Mouse (Mus musculus): ENCODE results near the gene Ube2n. TPM values are rescaled to one million over a fixed set of nuclear protein-coding genes. Genes with fewer than 3 reads are reported as not detected.

Ube2n gene
- polyA plus RNA-seq, 1 experiment from 2014 or later = 371 TPM

DNA sequence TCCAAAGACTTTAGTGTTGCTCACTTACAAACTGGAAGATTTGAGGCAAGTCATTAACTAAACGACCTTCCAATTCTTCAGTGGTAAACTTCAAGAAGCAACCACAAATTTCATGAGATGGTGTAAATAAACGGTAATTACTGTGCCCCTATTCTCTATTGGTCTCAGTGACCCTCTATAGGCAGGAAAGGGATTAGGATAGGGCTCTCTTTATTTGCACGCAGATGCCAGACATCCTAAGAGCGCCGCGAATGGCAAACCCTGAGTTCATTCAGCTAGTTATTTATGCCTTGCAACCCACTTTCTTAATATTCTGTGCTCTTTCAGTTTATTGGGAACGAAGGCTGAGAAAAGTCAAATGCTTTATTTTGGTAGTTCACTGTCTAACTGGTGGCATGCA is 13.9 kb upstream of the Ube2n start:
- WGBS = 5% methylated on average over 7 of the region's 7 CpGs
- Histone ChIP-seq H3K4me1 (replicated peaks; ENCODE audit: control insufficient read depth, insufficient read depth, low read length) (peaks cover 10% of the 10 kb centered on the region), H3K4me3 (replicated peaks; ENCODE audit: low read length) (peak overlapping the region; percentile 85), H3K9me3 (ENCODE audit: control insufficient read depth, low read length) (no peaks in the 10 kb centered on the region), H3K9ac (peak overlapping the region; percentile 79), H3K27me3 (ENCODE audit: control insufficient read depth, insufficient read depth, low read length) (no peaks in the 10 kb centered on the region), H3K4me2 (replicated peaks) (peak overlapping the region; percentile 72), H3K36me3 (replicated peaks; ENCODE audit: control insufficient read depth, insufficient read depth) (peaks cover 15% of the 10 kb centered on the region), H3K27ac (peak overlapping the region; percentile 93)
- ATAC-seq (ENCODE audit: low FRiP score) = no peak
- no peak for DNase-seq (ENCODE audit: low spot score)

DNA sequence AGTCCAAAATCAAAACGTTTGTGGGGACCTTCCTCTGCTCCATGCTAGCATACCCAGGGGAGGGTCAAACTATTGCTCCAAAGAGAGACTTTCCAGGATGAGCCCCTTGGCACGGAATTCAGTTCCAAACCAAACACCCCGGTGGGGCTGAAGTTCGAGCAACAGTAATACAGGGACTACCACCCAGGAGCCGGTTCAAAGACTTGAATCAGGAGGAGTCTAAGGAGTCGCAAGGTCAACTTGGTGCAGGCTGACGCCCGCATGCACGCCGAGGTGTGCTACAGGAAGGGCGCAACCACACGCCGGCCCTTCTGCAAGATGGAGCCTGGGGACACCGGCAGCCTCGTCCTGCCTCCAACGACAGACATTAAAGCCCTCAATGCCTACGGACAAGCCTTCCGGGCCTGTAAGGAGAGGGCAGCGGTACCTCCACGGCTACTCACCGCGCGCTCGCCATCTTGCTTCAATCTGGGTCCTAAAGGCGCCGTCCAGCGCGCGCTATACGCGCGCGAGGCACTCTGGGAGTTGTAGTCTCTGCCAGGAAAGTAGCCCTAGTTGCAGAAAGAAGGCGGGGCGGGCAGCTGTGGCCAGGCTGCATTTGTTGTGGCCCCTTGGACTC is 13.4 kb upstream of the Ube2n start, which contains the start of gene Mrpl42:
TSS of gene Mrpl42 (minus strand) at position 478 of the 619 bp plus-strand sequence.
- 0% methylated on average over 35 of the region's 35 CpGs for WGBS
- peak; percentile 92 for DNase-seq (ENCODE audit: low spot score)
- Histone ChIP-seq H3K4me2 (replicated peaks) (peak within 1 kb of the TSS; percentile 72), H3K9me3 (ENCODE audit: control insufficient read depth, low read length) (no peaks in the 10 kb centered on the region), H3K27me3 (ENCODE audit: control insufficient read depth, insufficient read depth, low read length) (no peaks in the 10 kb centered on the region), H3K4me3 (replicated peaks; ENCODE audit: low read length) (peak within 1 kb of the TSS; percentile 85), H3K27ac (peak within 1 kb of the TSS; percentile 93), H3K9ac (peak within 1 kb of the TSS; percentile 79), H3K4me1 (replicated peaks; ENCODE audit: control insufficient read depth, insufficient read depth, low read length) (peaks cover 10% of the 10 kb centered on the region), H3K36me3 (replicated peaks; ENCODE audit: control insufficient read depth, insufficient read depth) (peaks cover 11% of the 10 kb centered on the region)
- peak; percentile 97 for ATAC-seq (ENCODE audit: low FRiP score)

DNA sequence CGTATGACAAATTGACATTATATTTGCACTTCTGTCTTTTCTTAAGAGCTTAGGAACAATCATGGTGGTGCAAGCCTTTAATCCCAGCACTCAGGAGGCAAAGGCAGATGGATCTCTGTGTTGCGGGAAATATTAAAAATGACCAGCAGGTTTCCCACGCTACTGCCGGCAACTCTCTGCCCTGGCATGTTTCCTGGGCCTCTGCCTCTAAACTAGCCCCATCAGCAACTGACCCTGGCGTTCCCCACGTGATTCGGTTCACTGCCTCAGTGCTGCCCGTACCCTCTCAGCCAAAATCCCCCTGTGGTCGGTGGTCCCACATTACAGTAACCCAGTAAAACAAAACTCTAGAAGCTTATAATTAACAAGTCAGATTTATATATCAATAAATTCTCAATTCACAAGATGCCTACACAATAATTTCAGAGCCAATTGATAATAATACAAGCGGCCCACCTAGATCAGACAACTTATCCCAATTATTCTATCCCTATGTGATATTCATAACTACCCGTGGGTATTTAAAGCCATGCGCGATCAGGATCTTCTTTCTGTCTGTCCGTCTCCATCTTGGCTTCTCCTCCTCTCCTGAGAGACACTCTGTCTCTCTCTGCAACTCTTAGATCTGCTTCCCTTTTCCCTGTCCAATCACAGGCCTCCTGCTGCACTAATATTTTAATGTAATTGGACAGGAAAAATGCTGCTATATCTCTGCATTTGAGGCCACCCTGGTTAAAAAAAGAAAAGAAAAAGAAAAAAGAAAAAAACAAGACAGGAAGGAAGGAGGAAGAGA is 11.3 kb upstream of the Ube2n start:
- WGBS = 89% methylated on average over 14 of the region's 14 CpGs
- no peak overlapping the region for H3K27ac ChIP-seq
- H3K9me3 ChIP-seq (ENCODE audit: control insufficient read depth, low read length) = no peaks in the 10 kb centered on the region
- no peak overlapping the region for H3K4me3 ChIP-seq (replicated peaks; ENCODE audit: low read length)
- H3K4me1 ChIP-seq (replicated peaks; ENCODE audit: control insufficient read depth, insufficient read depth, low read length) = peaks cover 10% of the 10 kb centered on the region
- DNase-seq (ENCODE audit: low spot score) = no peak
- H3K4me2 ChIP-seq (replicated peaks) = no peak overlapping the region
- H3K27me3 ChIP-seq (ENCODE audit: control insufficient read depth, insufficient read depth, low read length) = no peaks in the 10 kb centered on the region
- ATAC-seq (ENCODE audit: low FRiP score) = no peak
- no peak overlapping the region for H3K9ac ChIP-seq
- no peaks in the 10 kb centered on the region for H3K36me3 ChIP-seq (replicated peaks; ENCODE audit: control insufficient read depth, insufficient read depth)

DNA sequence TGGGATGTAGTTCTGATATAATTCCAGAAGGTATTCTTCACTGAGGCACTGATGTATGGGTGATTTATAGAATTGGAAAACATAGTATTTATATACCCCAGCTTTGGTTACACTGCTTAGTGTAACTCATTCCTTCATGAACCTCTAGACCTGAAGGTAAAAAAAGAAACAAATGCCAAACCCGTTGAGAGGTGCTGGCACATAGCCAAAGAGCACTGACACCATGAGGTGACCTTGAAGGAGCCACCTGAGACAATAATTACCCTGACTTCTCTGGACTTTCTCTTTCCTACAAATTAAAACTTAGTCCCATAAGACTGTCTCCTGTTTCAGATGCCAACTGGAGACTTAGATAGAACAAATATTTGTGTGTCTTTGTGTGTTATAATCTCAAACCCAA is 10.6 kb upstream of the Ube2n start:
- no peak for DNase-seq (ENCODE audit: low spot score)
- Histone ChIP-seq H3K4me2 (replicated peaks) (no peak overlapping the region), H3K9me3 (ENCODE audit: control insufficient read depth, low read length) (no peaks in the 10 kb centered on the region), H3K9ac (no peak overlapping the region), H3K36me3 (replicated peaks; ENCODE audit: control insufficient read depth, insufficient read depth) (no peaks in the 10 kb centered on the region), H3K27ac (no peak overlapping the region), H3K27me3 (ENCODE audit: control insufficient read depth, insufficient read depth, low read length) (no peaks in the 10 kb centered on the region), H3K4me3 (replicated peaks; ENCODE audit: low read length) (no peak overlapping the region), H3K4me1 (replicated peaks; ENCODE audit: control insufficient read depth, insufficient read depth, low read length) (peaks cover 10% of the 10 kb centered on the region)
- 58% methylated on average over 1 of the region's 1 CpGs for WGBS
- ATAC-seq (ENCODE audit: low FRiP score) = no peak

DNA sequence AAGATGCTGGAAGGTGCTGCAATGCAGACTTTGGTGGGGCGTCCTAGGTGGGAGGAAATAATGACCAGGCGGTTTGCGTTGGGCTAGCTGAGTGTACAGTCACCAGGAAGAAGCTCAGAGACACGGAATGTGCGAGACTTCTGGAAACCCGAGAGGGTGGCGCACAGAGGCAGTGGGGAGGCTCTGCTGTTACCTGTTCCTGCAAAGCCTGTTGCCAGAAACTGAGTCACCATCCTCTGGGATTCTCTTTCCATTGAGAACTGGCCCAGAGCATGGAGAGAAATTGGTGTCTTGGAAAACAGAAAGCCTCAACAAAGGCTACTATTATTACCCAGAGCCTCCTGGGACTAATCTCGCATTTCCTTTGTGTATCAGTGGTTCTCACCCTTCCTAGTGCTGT is 6.8 kb upstream of the Ube2n start:
- DNase-seq (ENCODE audit: low spot score) = no peak
- ATAC-seq (ENCODE audit: low FRiP score) = no peak
- 85% methylated on average over 8 of the region's 8 CpGs for WGBS
- Histone ChIP-seq H3K36me3 (replicated peaks; ENCODE audit: control insufficient read depth, insufficient read depth) (no peaks in the 10 kb centered on the region), H3K9ac (no peak overlapping the region), H3K4me3 (replicated peaks; ENCODE audit: low read length) (no peak overlapping the region), H3K4me1 (replicated peaks; ENCODE audit: control insufficient read depth, insufficient read depth, low read length) (no peaks in the 10 kb centered on the region), H3K27ac (no peak overlapping the region), H3K4me2 (replicated peaks) (no peak overlapping the region), H3K9me3 (ENCODE audit: control insufficient read depth, low read length) (no peaks in the 10 kb centered on the region), H3K27me3 (ENCODE audit: control insufficient read depth, insufficient read depth, low read length) (no peaks in the 10 kb centered on the region)

DNA sequence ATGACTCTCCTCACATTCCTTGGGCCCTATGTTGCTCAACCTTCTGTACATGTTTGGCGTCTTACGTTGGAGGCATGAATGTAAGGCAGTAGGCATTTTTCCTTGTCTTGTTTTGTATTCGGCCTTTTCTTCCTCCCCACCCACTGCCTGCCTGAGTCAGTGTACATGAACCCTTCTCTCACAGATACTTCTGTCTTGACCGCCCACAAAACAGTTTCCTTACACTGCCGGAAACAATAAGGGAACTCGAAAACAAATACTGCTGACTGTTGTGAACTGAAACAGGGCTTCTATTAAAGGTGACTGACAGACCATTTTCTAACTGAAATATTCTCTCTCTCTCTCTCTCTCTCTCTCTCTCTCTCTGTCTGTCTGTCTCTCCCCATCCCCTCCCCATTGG is 6.2 kb upstream of the Ube2n start:
- Histone ChIP-seq H3K4me3 (replicated peaks; ENCODE audit: low read length) (no peak overlapping the region), H3K36me3 (replicated peaks; ENCODE audit: control insufficient read depth, insufficient read depth) (no peaks in the 10 kb centered on the region), H3K4me2 (replicated peaks) (no peak overlapping the region), H3K9ac (no peak overlapping the region), H3K4me1 (replicated peaks; ENCODE audit: control insufficient read depth, insufficient read depth, low read length) (0 out of 2 replicates have a peak, but pooled peaks cover under 1% of the 10 kb centered on the region), H3K27me3 (ENCODE audit: control insufficient read depth, insufficient read depth, low read length) (no peaks in the 10 kb centered on the region), H3K27ac (no peak overlapping the region), H3K9me3 (ENCODE audit: control insufficient read depth, low read length) (no peaks in the 10 kb centered on the region)
- WGBS = 66% methylated on average over 6 of the region's 6 CpGs
- ATAC-seq (ENCODE audit: low FRiP score) = no peak
- DNase-seq (ENCODE audit: low spot score) = no peak

DNA sequence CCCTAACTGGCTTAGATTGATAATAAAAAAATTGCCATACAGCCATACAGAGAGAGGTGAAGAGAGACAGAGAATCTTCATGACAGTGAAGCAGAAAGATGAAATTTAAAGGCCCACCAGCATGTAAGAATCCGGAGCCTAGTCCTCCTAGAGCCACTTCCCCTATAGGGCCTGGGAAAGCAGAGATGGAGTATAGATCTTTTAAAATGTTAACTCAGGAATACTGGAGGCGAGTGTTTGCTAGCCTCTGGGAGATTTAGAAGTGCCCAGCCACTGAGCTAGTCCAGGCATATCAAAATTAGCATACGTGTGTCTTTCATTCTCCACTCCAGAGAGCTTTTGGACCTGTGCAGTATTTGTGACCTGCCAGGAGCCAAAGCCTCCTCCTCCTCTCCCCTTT is 5.7 kb upstream of the Ube2n start:
- 79% methylated on average over 3 of the region's 3 CpGs for WGBS

DNA sequence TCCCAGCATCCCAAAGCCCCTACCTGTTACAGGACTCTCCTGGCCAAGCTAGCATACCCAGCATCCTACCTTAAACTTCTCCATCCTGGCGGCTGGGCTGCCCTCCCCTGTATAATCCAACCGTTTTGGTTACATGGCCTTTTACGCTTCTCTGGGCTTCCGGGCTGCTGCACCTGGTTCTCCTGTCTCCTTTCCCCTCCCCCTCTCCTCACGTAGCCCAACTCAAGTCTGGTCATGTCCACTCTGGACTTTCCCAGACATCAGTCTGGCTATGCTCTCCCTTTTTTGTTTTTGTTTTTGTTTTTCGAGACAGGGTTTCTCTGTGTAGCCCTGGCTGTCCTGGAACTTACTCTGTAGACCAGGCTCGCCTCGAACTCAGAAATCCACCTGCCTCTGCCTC is 2.3 kb upstream of the Ube2n start:
- Histone ChIP-seq H3K27me3 (ENCODE audit: control insufficient read depth, insufficient read depth, low read length) (no peaks in the 10 kb centered on the region), H3K9ac (no peak overlapping the region), H3K4me3 (replicated peaks; ENCODE audit: low read length) (no peak overlapping the region), H3K27ac (no peak overlapping the region), H3K9me3 (ENCODE audit: control insufficient read depth, low read length) (no peaks in the 10 kb centered on the region), H3K4me1 (replicated peaks; ENCODE audit: control insufficient read depth, insufficient read depth, low read length) (peaks cover 16% of the 10 kb centered on the region), H3K36me3 (replicated peaks; ENCODE audit: control insufficient read depth, insufficient read depth) (0 out of 2 replicates have a peak, but pooled peaks cover 2% of the 10 kb centered on the region), H3K4me2 (replicated peaks) (no peak overlapping the region)
- 87% methylated on average over 8 of the region's 8 CpGs for WGBS
- no peak for ATAC-seq (ENCODE audit: low FRiP score)
- no peak for DNase-seq (ENCODE audit: low spot score)

More for the DNA sequence above, 5.7 kb upstream of the Ube2n start:
- H3K36me3 ChIP-seq (replicated peaks; ENCODE audit: control insufficient read depth, insufficient read depth) = no peaks in the 10 kb centered on the region
- H3K4me1 ChIP-seq (replicated peaks; ENCODE audit: control insufficient read depth, insufficient read depth, low read length) = 0 out of 2 replicates have a peak, but pooled peaks cover 4% of the 10 kb centered on the region
- H3K27ac ChIP-seq = no peak overlapping the region
- H3K9ac ChIP-seq = no peak overlapping the region
- no peak for DNase-seq (ENCODE audit: low spot score)
- ATAC-seq (ENCODE audit: low FRiP score) = no peak
- H3K4me2 ChIP-seq (replicated peaks) = no peak overlapping the region
- no peaks in the 10 kb centered on the region for H3K9me3 ChIP-seq (ENCODE audit: control insufficient read depth, low read length)
- no peaks in the 10 kb centered on the region for H3K27me3 ChIP-seq (ENCODE audit: control insufficient read depth, insufficient read depth, low read length)
- H3K4me3 ChIP-seq (replicated peaks; ENCODE audit: low read length) = no peak overlapping the region

DNA sequence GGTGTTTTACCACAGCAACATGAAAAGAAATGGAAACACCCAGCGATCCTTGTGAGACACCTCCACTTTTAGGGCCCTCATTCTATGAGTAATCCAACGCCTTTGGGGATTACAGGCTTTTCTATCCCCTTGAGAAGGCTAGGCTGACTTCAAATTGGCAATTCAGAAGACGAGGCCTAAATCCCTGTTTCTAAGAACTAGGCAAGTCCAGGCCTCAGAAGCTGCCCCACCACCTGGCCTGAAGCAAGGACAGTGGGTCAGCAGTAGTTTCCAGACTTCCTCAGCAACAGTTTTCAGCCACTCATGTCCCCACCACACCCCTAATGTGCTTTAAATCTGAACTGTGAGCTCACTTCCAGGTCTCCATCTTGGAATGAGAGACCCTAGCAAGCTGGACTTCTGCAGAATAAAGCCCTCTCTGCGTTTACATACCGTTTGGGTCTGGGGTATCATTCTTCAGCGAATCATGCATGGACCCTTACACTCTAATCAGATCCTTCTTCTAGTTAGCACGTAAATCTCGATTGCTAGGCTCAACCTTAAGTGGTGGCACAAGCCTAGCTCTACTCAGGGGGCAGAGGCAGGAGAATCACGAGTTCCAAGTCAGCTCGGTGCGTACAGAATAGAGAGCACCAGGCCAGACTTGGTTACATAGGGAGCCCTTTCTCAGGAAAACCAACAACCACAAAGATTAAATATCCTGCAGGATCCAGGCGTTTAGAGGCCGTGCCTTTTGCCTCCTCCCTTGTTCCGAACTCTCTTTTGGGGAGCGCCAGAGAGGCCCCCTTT is 983 bp upstream of the Ube2n start:
- H3K9me3 ChIP-seq (ENCODE audit: control insufficient read depth, low read length) = no peaks in the 10 kb centered on the region
- H3K27me3 ChIP-seq (ENCODE audit: control insufficient read depth, insufficient read depth, low read length) = no peaks in the 10 kb centered on the region
- H3K27ac ChIP-seq = peak overlapping the region; percentile 95
- peak overlapping the region; percentile 73 for H3K9ac ChIP-seq
- 32% methylated on average over 15 of the region's 15 CpGs for WGBS
- 0 out of 2 replicates have a peak, but pooled peaks cover 4% of the 10 kb centered on the region for H3K36me3 ChIP-seq (replicated peaks; ENCODE audit: control insufficient read depth, insufficient read depth)
- peak; percentile 21; the same call in 1 of the 2 replicates for ATAC-seq (ENCODE audit: low FRiP score)
- DNase-seq (ENCODE audit: low spot score) = peak; percentile 52
- peaks cover 18% of the 10 kb centered on the region for H3K4me1 ChIP-seq (replicated peaks; ENCODE audit: control insufficient read depth, insufficient read depth, low read length)
- peak overlapping the region; percentile 99 for H3K4me3 ChIP-seq (replicated peaks; ENCODE audit: low read length)
- H3K4me2 ChIP-seq (replicated peaks) = peak overlapping the region; percentile 65
